Mouse (Mus musculus) G1E (cell line): ENCODE data around the gene Tob1.

Experiments
- CTCF ChIP-seq: IDR thresholded peaks from 2 replicates; pipeline ENCODE4 v1.5.1; 2012; ENCODE audit warnings: low read depth, low read length, inconsistent platforms, mixed read lengths
- POLR2AphosphoS5 ChIP-seq: IDR thresholded peaks from 2 replicates; pipeline ENCODE4 v1.6.1; 2012; ENCODE audit warnings: low read depth, low read length, inconsistent platforms; ENCODE audit not compliant: insufficient replicate concordance
- TAL1 ChIP-seq: conservative IDR thresholded peaks from 2 replicates; pipeline ENCODE4 v1.6.1; 2012; ENCODE audit warnings: low read depth, low read length, inconsistent platforms, mixed read lengths

- no peak for TF ChIP-seq POLR2AphosphoS5
- TF ChIP-seq CTCF: no peak
- TF ChIP-seq TAL1: no peak
These were observed 41.9 kb downstream of the Tob1 start for GRCm38 (mm10) chr11:94253156-94253555.
